Mouse (Mus musculus) cerebellum, postnatal 10 days (tissue): ENCODE measurements around the gene Hephl1.

ENCODE experiments used
- DNase-seq, 2 experiments: peaks; one replicate each; pipeline ENCODE4 v3.0.0; 2021; ENCODE audit warnings: mixed read lengths in 2 of 2

Gene Hephl1

GRCm38 (mm10) chr9:15015223-15015956 is 96.5 kb downstream of the Hephl1 start:
- DNase-seq: peak; percentile 90 to 96

DNA sequence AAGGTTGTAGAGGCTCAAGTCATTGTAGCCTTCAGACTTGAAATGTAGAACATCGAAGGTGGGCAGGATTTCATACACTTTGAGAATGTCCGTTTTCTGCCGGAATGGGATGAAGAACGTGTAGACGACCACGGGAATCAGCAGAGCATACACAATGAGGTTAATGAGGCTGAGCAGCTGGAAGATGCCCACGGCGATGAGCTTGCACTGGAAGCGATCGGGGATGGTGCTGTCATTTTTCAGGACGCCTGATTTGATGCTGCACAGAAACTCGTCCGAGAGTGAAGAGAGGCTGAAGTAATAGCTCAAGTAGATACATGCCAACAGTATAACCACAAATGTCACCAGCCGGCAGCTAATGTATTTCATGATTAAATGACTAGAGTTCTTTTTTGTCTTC is 104.3 kb downstream of the Hephl1 start:
- DNase-seq: peak in 1 of 2 experiments; percentile 18

DNA sequence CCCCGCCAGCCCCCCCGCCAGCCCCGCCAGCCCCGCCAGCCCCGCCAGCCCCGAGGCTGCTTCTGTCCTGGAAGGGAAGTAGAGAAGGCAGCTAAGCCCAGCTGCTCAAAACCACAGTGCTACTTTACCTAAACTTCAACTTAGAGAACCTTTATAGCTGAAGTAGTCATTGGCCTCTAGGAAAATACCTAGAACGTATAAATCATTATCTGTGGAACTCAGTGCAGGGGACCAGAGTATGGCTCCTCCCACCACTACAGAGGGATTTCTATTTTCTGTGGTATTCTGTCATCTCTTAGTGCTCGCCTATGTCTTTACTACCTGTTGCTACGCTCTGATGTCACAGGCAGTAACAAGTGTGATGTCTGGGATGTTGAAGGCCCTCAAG is 107.6 kb downstream of the Hephl1 start:
- no peak for DNase-seq

DNA sequence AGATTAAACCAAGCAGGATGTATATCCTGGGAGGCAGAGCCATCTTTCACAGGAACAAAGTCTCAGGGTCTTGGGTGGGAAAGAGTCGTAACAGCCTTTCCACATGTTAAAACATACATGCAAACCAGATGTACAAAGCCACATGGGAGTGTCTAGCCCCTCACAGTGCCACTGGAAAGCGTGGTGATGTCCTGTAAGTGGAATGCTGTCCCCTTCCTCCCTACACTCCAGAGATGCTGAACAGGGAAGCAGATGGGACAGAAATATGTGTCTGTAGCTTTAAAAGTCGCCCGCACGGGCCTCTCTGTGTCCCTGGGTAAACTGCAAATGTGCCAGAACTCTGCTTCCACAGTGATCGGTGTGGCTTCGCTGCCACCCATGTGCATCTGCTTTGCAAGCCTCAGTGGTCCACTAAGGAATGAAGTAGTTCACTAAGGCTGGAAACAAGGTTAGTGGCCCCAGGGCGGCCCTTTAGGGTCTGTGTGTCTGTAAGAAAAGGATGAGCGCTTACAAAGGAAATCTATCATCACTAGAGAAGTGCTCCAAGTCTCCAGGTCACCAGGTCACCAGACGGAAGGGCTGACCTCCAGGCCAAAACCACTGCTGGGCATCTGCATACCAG is 108.1 kb downstream of the Hephl1 start:
- peak; percentile 16 to 23 for DNase-seq

DNA sequence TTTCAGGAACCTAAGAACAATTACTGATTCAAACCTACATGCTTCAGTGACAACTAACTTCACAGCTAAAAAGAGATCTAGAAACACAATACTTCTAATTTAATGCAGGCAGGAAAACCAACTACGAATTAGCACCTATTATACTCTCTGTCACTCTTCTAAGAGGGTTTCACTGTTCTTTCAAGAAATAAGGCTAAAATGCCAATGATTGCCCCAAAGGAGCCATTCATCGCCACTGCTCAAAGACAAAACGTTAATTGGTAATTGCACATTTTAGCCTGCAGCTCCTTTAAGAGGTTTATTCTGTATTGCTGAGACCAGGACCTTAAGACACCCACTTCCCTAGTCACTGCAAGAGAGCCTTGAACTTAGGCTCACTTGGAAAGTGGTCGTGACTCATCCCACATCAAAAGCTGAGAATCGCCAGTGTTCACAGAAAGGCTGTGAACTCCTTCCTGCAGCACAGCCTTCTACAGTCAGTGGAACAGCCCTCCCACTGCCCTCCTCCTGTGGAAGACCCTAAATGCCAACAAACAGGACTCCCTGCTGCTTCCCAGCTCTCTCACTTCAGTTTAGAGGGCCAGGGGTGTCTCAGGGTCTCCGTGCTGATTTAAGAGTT is 108.8 kb downstream of the Hephl1 start:
- no peak for DNase-seq
